In genomic region chr5:148633999-148634398, GRCm38 (mm10) we compare ENCODE assay signal across 8 mouse cellular contexts.
DNase-seq lines count a peak whose midpoint lies in the region; ATAC-seq and TF ChIP-seq lines count a peak whose summit lies in the region.
"Had no signal": no experiment of that assay in that cellular context is flagged by ENCODE, and none has a peak within 500 bp of the region (broad histone marks: within the 10 kb centered on the region; RNA-seq: fewer than 3 reads in every experiment).

No protein-coding gene starts in this region.

- no peak overlapping the region for H3K9ac ChIP-seq in stomach, embryonic 15.5 days

- H3K36me3 ChIP-seq in stomach, embryonic 15.5 days = no peaks in the 10 kb centered on the region

- TF ChIP-seq POLR2A in bone marrow macrophage, adult 2 months (IDR thresholded peaks at IDR 0.05; ENCODE audit: borderline replicate concordance, low read depth, low read length) = no peak

- TF ChIP-seq CTCF in bone marrow macrophage, adult 2 months (IDR thresholded peaks at IDR 0.05; ENCODE audit: low read depth, low read length) = no peak

- no peaks in the 10 kb centered on the region for H3K9me3 ChIP-seq in stomach, embryonic 15.5 days

- intact Hi-C loops in heart, postnatal 10 days (cut with DNase I) = loop anchor here (5.0 kb wide), 1 partner anchor 158 kb away; no protein-coding TSS in a partner anchor

- peaks cover 15% of the 10 kb centered on the region for H3K4me1 ChIP-seq in bone marrow macrophage, adult 2 months (ENCODE audit: control insufficient read depth, insufficient read depth, low read length)
- peaks cover 2% of the 10 kb centered on the region; the same call in 1 of the 2 replicates for H3K4me1 ChIP-seq in stomach, embryonic 15.5 days

- WGBS in stomach, embryonic 15.5 days = 47% methylated on average over 5 of the region's 5 CpGs

- no peak overlapping the region for H3K4me2 ChIP-seq in stomach, embryonic 15.5 days

- peak; percentile 65 for DNase-seq in ovary, adult 18-20 months (ENCODE audit: low spot score)
- DNase-seq in ovary, postnatal 10 days (ENCODE audit: low spot score) = no peak
- DNase-seq in heart, postnatal 10 days = peak; percentile 36 to 40
- no peak for DNase-seq in thymus, postnatal 0 days (ENCODE audit: low spot score)
- DNase-seq in layer of hippocampus, postnatal 10 days (ENCODE audit: low spot score in 2 of 2) = no peak
- DNase-seq: right cerebral cortex, postnatal 14 days had no signal

- no peak overlapping the region for H3K4me3 ChIP-seq in bone marrow macrophage, adult 2 months (ENCODE audit: insufficient read depth, low read length)
- no peak overlapping the region for H3K4me3 ChIP-seq in stomach, embryonic 15.5 days (replicated peaks)

- 0 out of 2 replicates have a peak, but pooled peaks have one; percentile 38 for ATAC-seq in stomach, embryonic 15.5 days (ENCODE audit: insufficient read depth, low FRiP score, low read depth)

- no peaks in the 10 kb centered on the region for H3K27me3 ChIP-seq in stomach, embryonic 15.5 days (replicated peaks)

- peak overlapping the region; percentile 23; the same call in 1 of the 2 replicates for H3K27ac ChIP-seq in bone marrow macrophage, adult 2 months (ENCODE audit: insufficient read depth, low read depth, low read length)
- no peak overlapping the region for H3K27ac ChIP-seq in stomach, embryonic 15.5 days

Comparison
In these comparisons a context has a peak if more than half of its experiments do, and no peak if none do; other contexts are left out.
1. DNase-seq: peak in ovary, adult 18-20 months (single experiment) and heart, postnatal 10 days (2 of 2); none in ovary, postnatal 10 days (single experiment), thymus, postnatal 0 days (single experiment) and layer of hippocampus, postnatal 10 days (0 of 2).